21 mouse cellular contexts compared by ENCODE assay signal in the genomic region with DNA sequence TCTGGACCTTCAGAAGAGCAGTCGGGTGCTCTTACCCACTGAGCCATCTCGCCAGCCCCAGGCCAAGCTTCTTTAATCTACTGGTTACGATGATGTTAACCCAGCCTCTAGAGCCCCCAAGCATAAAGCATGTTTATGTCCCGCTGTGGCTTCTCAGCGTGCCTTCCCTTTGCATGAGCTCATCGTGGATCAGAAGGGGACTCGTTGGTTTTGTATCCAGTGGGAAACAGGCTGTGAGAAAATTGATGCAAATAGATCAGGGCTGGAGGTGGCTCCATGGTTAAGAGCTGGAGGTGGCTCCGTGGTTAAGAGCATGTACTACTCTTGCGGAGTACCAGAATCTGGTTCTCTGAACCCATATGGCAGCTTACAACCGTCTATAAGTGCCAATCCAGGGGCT. TPM values are rescaled to one million over a fixed set of nuclear protein-coding genes. Genes with fewer than 3 reads are reported as not detected.
DNase-seq lines count a peak whose midpoint lies in the region; ATAC-seq and TF ChIP-seq lines count a peak whose summit lies in the region.
"Had no signal": no experiment of that assay in that cellular context is flagged by ENCODE, and none has a peak within 500 bp of the region (broad histone marks: within the 10 kb centered on the region; RNA-seq: fewer than 3 reads in every experiment).

No protein-coding gene starts in this region.

- peaks cover 87% of the 10 kb centered on the region for H3K36me3 ChIP-seq in hindbrain, embryonic 10.5 days
- no peaks in the 10 kb centered on the region for H3K36me3 ChIP-seq in hindbrain, embryonic 14.5 days (replicated peaks; ENCODE audit: control insufficient read depth, insufficient read depth)
- H3K36me3 ChIP-seq in intestine, embryonic 15.5 days, result no peaks in the 10 kb centered on the region
- H3K36me3 ChIP-seq: forebrain, embryonic 15.5 days had no signal

- no peak overlapping the region for H3K4me3 ChIP-seq in hindbrain, embryonic 10.5 days
- no peak overlapping the region for H3K4me3 ChIP-seq in hindbrain, embryonic 14.5 days (replicated peaks; ENCODE audit: low read length)
- no peak overlapping the region for H3K4me3 ChIP-seq in layer of hippocampus, adult 2 months
- no peak overlapping the region for H3K4me3 ChIP-seq in intestine, embryonic 15.5 days (replicated peaks)
- H3K4me3 ChIP-seq: embryonic facial prominence, embryonic 10.5 days; embryonic facial prominence, embryonic 12.5 days; forebrain, embryonic 13.5 days; forebrain, embryonic 15.5 days had no signal

- H3K27ac ChIP-seq in hindbrain, embryonic 10.5 days, result 0 out of 2 replicates have a peak overlapping the region, but pooled peaks have one; percentile 13
- no peak overlapping the region for H3K27ac ChIP-seq in hindbrain, embryonic 14.5 days
- H3K27ac ChIP-seq in layer of hippocampus, adult 2 months, result peak overlapping the region; percentile 75
- no peak overlapping the region for H3K27ac ChIP-seq in intestine, embryonic 15.5 days
- H3K27ac ChIP-seq: embryonic facial prominence, embryonic 10.5 days; forebrain, embryonic 13.5 days; forebrain, embryonic 15.5 days had no signal

- no peaks in the 10 kb centered on the region for H3K9me3 ChIP-seq in hindbrain, embryonic 10.5 days
- H3K9me3 ChIP-seq in hindbrain, embryonic 14.5 days (ENCODE audit: control insufficient read depth, low read length), result no peaks in the 10 kb centered on the region
- H3K9me3 ChIP-seq in intestine, embryonic 15.5 days, result no peaks in the 10 kb centered on the region
- H3K9me3 ChIP-seq: embryonic facial prominence, embryonic 10.5 days; embryonic facial prominence, embryonic 12.5 days; forebrain, embryonic 13.5 days; forebrain, embryonic 15.5 days had no signal

- H3K27me3 ChIP-seq in hindbrain, embryonic 10.5 days (ENCODE audit: insufficient read depth, poor library complexity, severe bottlenecking), result no peaks in the 10 kb centered on the region
- no peaks in the 10 kb centered on the region for H3K27me3 ChIP-seq in hindbrain, embryonic 14.5 days (ENCODE audit: control insufficient read depth, insufficient read depth, low read length)
- H3K27me3 ChIP-seq in intestine, embryonic 15.5 days (replicated peaks), result no peaks in the 10 kb centered on the region
- H3K27me3 ChIP-seq: embryonic facial prominence, embryonic 12.5 days; forebrain, embryonic 15.5 days; Patski had no signal

- WGBS in hindbrain, embryonic 10.5 days, result 88% methylated on average over 10 of the region's 10 CpGs
- 86% methylated on average over 10 of the region's 10 CpGs for WGBS in hindbrain, embryonic 14.5 days
- 80% methylated on average over 10 of the region's 10 CpGs for WGBS in intestine, embryonic 15.5 days

- no peak for DNase-seq in hindbrain, embryonic 10.5 days (ENCODE audit: low spot score)
- DNase-seq in hindbrain, embryonic 14.5 days (ENCODE audit: low spot score), result no peak
- no peak for DNase-seq in layer of hippocampus, adult 2 months (ENCODE audit: low spot score in 2 of 2)
- no peak for DNase-seq in layer of hippocampus, adult 9-10 months (ENCODE audit: low spot score)
- peak; percentile 62 for DNase-seq in MN1 (ENCODE audit: low spot score)
- DNase-seq: adrenal gland, adult 8-10 months; adrenal gland, postnatal 14 days; adrenal gland, postnatal 36 days; cerebellum, adult 11-12 months; cerebellum, adult 2 months; cerebellum, adult 9-10 months; cerebellum, postnatal 10 days; cerebellum, postnatal 25 days had no signal

- no peak overlapping the region for H3K4me2 ChIP-seq in hindbrain, embryonic 14.5 days (replicated peaks)
- H3K4me2 ChIP-seq in intestine, embryonic 15.5 days (replicated peaks), result no peak overlapping the region
- H3K4me2 ChIP-seq: embryonic facial prominence, embryonic 12.5 days; forebrain, embryonic 13.5 days; forebrain, embryonic 15.5 days had no signal

- no peak overlapping the region for H3K9ac ChIP-seq in hindbrain, embryonic 14.5 days
- no peak overlapping the region for H3K9ac ChIP-seq in intestine, embryonic 15.5 days
- H3K9ac ChIP-seq: embryonic facial prominence, embryonic 12.5 days; forebrain, embryonic 13.5 days; forebrain, embryonic 15.5 days had no signal

- H3K4me1 ChIP-seq in hindbrain, embryonic 10.5 days (replicated peaks), result peaks cover 12% of the 10 kb centered on the region
- H3K4me1 ChIP-seq in hindbrain, embryonic 14.5 days (replicated peaks; ENCODE audit: control insufficient read depth, insufficient read depth, low read length), result peaks cover 4% of the 10 kb centered on the region; the same call in 1 of the 2 replicates
- H3K4me1 ChIP-seq in intestine, embryonic 15.5 days (replicated peaks), result no peaks in the 10 kb centered on the region
- H3K4me1 ChIP-seq: forebrain, embryonic 13.5 days had no signal

- no peak for TF ChIP-seq CTCF in layer of hippocampus, adult 2 months (conservative IDR thresholded peaks at IDR 0.05)

- no peak for ATAC-seq in hindbrain, embryonic 14.5 days (ENCODE audit: low FRiP score)
- no peak for ATAC-seq in intestine, embryonic 15.5 days
- ATAC-seq: activated CD4-positive, CD25-positive, alpha-beta regulatory T cell, adult 4 months; forebrain, embryonic 13.5 days; forebrain, embryonic 15.5 days; Patski had no signal

RNA-seq across cellular contexts. Expression of gene Prtg, which starts 54.6 kb away (rescaled TPM):
- polyA plus RNA-seq in hindbrain, embryonic 10.5 days (2016; fragmentation: Nextera tagmentation; extraction: Ambion mirVana), result 7.6 and 19.9 TPM in 2 replicates
- 0.82 and 0.98 TPM in 2 replicates for polyA plus RNA-seq in hindbrain, embryonic 14.5 days (2014; fragmentation: Nextera tagmentation; extraction: Ambion mirVana)
- 1 to 10 TPM; 3.2 to 3.3 TPM for total RNA-seq in layer of hippocampus, adult 2 months (2021)
- 0.40 and 0.52 TPM in 2 replicates for polyA plus RNA-seq in intestine, embryonic 15.5 days (2015; fragmentation: Nextera tagmentation; extraction: Ambion mirVana)
- total RNA-seq: MEL had no signal
- polyA plus RNA-seq: activated CD4-positive, CD25-positive, alpha-beta regulatory T cell, adult 4 months had no signal

Comparison
In these comparisons a context has a peak if more than half of its experiments do, and no peak if none do; other contexts are left out.
1. H3K27ac ChIP-seq: peak in hindbrain, embryonic 10.5 days (single experiment) and layer of hippocampus, adult 2 months (single experiment); none in hindbrain, embryonic 14.5 days (single experiment) and intestine, embryonic 15.5 days (single experiment).